Mouse (Mus musculus) layer of hippocampus, adult 9-10 months (tissue): ENCODE measurements around the gene Spock3.
A peak's percentile ranks its signal among the peaks of the same experiment; 100 is the strongest.
"Not testable (repeated sequence)": the region's sequence is repeated elsewhere in the genome, so short reads cannot be mapped to it uniquely, and the experiment has no call there.

Experiments
- DNase-seq: peaks from one replicate; pipeline ENCODE4 v3.0.0; 2022; ENCODE audit warnings: low spot score

Gene Spock3

GRCm38 (mm10) chr8:62950709-62951108, at the start of gene Spock3:
Gene Spock3 (plus strand): TSS chr8:62951009.
- DNase-seq: no peak

- no peak for DNase-seq
Measured at GRCm38 (mm10) chr8:62951173-62952134, 645 bp downstream of the Spock3 start.

- peak; percentile 9 for DNase-seq
Measured at GRCm38 (mm10) chr8:62952481-62952880, 1.7 kb downstream of the Spock3 start.

GRCm38 (mm10) chr8:62962608-62963007, 11.8 kb downstream of the Spock3 start:
- DNase-seq: no peak

GRCm38 (mm10) chr8:62969802-62970372, 19.1 kb downstream of the Spock3 start:
- DNase-seq: no peak

GRCm38 (mm10) chr8:63088984-63089383, 138.2 kb downstream of the Spock3 start:
- no peak for DNase-seq

GRCm38 (mm10) chr8:63098200-63098599, 147.4 kb downstream of the Spock3 start:
- DNase-seq: no peak

GRCm38 (mm10) chr8:63109761-63110160, 159.0 kb downstream of the Spock3 start:
- DNase-seq: no peak

- DNase-seq: no peak
Measured at GRCm38 (mm10) chr8:63112919-63113318, 162.1 kb downstream of the Spock3 start.

GRCm38 (mm10) chr8:63120508-63120907, 169.7 kb downstream of the Spock3 start:
- no peak for DNase-seq

- peak; percentile 29 for DNase-seq
Measured at GRCm38 (mm10) chr8:63135406-63135805, 184.6 kb downstream of the Spock3 start.

- DNase-seq: not testable (repeated sequence)
Measured at GRCm38 (mm10) chr8:63163861-63164260, 213.1 kb downstream of the Spock3 start.

GRCm38 (mm10) chr8:63165326-63165725, 214.5 kb downstream of the Spock3 start:
- no peak for DNase-seq

GRCm38 (mm10) chr8:63169956-63170355, 219.1 kb downstream of the Spock3 start:
- DNase-seq: no peak

- DNase-seq: no peak
Measured at GRCm38 (mm10) chr8:63181272-63181671, 230.5 kb downstream of the Spock3 start.

GRCm38 (mm10) chr8:63258812-63259385, 308.1 kb downstream of the Spock3 start:
- DNase-seq: no peak

GRCm38 (mm10) chr8:63262516-63262915, 311.7 kb downstream of the Spock3 start:
- no peak for DNase-seq

- no peak for DNase-seq
Measured at GRCm38 (mm10) chr8:63335366-63335765, 384.6 kb downstream of the Spock3 start.

- no peak for DNase-seq
Measured at GRCm38 (mm10) chr8:63368580-63368979, 417.8 kb downstream of the Spock3 start.

- no peak for DNase-seq
Measured at GRCm38 (mm10) chr8:63397659-63398058, 446.9 kb downstream of the Spock3 start.
